Mouse (Mus musculus): ENCODE measurements around the gene 4930555G01Rik. TPM values are rescaled to one million over a fixed set of nuclear protein-coding genes. Genes with fewer than 3 reads are reported as not detected.

Gene 4930555G01Rik
- not detected in 2 replicates for polyA plus RNA-seq (2012)

DNA sequence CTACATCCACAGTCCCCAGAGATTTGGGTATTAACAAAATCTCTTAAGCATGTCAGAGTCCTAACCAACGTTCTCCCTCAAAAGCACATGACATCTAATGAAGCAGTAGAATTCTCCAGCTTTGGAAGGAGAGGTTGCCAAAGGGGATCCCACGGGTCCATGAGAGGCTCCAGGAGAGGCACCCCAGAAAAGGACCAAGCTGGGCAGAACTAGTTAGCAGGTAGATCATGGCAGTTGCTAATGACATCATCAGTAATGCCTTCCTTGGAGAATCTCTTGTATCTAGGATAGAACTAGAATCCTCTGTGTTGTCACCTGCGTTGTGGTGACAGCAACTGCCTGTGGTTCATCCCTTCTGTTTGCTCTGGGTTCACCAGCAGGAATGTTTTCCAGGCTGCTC lies at the start of gene 4930555G01Rik:
Gene 4930555G01Rik, plus strand, starts transcription at position 301 of the 400 bp plus-strand sequence.

GRCm38 (mm10) chr14:5015591-5015990 lies 34.8 kb upstream of the 4930555G01Rik start, which contains the start of gene Gm3298:
TSS of gene Gm3298 (plus strand) at chr14:5015891.

DNA sequence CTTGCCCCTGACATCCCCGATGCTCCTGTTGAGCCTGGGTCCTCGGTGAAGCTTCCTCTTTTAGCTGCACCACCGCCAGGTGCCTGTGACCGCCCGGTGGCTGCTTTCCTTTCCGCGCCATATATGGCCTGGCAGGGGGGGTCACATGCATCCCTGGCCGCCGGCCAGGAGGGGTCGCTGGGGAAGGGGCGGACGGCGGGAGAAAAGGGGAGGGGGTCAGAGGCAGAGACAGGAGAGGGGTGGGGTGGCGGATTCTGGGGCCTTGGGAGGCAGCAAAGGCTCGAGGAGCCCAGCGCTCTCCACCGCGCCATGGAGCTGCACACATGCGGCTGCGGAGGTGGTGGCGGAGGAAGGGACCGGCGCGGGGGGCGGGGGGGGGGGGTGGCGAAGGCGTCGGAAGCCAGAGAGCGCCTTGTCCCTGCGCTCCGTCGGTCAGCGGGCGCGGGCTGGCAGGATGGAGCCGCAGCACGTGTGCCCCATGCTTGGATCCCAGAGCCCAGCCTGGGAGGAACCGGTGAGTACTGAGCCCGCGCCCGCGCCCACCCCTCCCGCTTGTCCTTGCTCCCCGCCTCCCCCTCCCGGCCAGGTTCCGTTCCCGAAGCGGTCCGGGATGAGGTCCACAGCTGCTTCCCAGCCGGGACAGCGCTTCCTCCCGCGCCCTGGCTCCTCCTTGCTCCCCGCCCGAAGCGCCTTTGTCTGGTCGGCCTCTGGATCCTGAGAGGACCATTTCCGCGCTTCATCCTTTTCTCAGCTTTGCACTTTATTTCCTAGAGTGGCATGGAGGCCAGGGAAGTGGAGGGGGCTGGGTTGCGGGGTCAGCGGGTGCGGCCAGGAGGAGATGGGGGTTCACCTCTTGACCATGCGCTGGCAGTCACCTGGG lies 20.4 kb downstream of the 4930555G01Rik start, which contains the start of gene Gm8281:
Gene Gm8281, plus strand, starts transcription at position 430 of the 880 bp plus-strand sequence.

Other genes with a start within 250 kb of the 4930555G01Rik start
- not detected in 2 replicates for gene Gm3269, start 212.5 kb upstream of the 4930555G01Rik start, polyA plus RNA-seq (2012)
- gene Gm3264, start 195.1 kb upstream of the 4930555G01Rik start, polyA plus RNA-seq (2012) = not detected in 2 replicates
- gene Gm3278, start 158.2 kb upstream of the 4930555G01Rik start, polyA plus RNA-seq (2012) = not detected in 2 replicates
- gene Gm8297, start 66.7 kb upstream of the 4930555G01Rik start, polyA plus RNA-seq (2012) = not detected in 2 replicates
- not detected in 2 replicates for gene Gm3298, start 34.7 kb upstream of the 4930555G01Rik start, polyA plus RNA-seq (2012)
- gene Gm8281, start 20.4 kb downstream of the 4930555G01Rik start, polyA plus RNA-seq (2012) = not detected in 2 replicates
- gene Gm8279, start 80.9 kb downstream of the 4930555G01Rik start, polyA plus RNA-seq (2012) = not detected in 2 replicates
- not detected in 2 replicates for gene Gm3317, start 113.9 kb downstream of the 4930555G01Rik start, polyA plus RNA-seq (2012)
- gene Gm8271, start 135.2 kb downstream of the 4930555G01Rik start, polyA plus RNA-seq (2012) = not detected in 2 replicates
- not detected in 2 replicates for gene Gm3526, start 210.0 kb downstream of the 4930555G01Rik start, polyA plus RNA-seq (2012)

Data from megakaryocyte-erythroid progenitor cell, adult 5 weeks (primary cell).